Mouse (Mus musculus): Measurements from ENCODE around the gene Efcc1. TPM values are rescaled to one million over a fixed set of nuclear protein-coding genes. Genes with fewer than 3 reads are reported as not detected.

Efcc1 gene
- polyA plus RNA-seq, 1 experiment = 3.0 TPM

DNA sequence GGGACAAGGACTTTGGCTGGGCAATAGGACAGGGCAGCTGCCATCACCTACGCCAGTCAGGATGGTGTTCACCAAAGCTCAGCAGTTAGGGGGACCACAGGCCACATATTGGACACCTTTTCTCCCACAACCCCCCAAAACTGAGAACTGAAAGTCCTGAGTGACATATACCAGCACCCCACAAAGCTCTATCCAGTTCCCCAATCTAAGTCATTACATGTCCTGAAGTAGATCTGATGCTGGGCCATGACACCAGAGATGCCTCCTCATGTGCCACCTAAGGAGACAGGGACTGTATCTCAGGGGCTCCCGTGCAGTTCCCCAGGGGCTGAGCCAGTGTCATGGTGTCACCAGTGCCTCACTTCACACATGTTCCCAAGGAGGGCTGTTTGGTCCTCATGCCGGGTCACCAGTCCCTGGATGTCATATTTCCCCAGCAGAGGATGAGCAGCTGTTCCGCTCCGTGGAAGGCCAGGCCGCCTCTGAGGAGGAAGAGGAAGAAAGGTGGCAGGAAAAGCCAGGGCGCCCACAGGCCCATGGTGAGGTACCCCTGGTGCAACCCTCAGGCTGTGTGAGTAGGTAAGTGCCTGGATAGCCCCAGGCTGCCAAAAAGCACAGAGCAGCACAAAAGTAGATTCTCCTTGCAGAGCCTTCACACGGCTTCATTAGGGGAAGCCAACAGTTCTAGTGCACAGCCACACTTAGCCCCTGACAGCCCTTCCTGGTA lies 19.7 kb downstream of the Efcc1 start:
- DNase-seq = no peak
- no peak overlapping the region for H3K4me3 ChIP-seq (ENCODE audit: insufficient read depth, low read depth, low read length)
- no peak overlapping the region for H3K27ac ChIP-seq (ENCODE audit: insufficient read depth, low read depth, low read length)
- H3K4me1 ChIP-seq (ENCODE audit: control insufficient read depth, insufficient read depth, low read length) = no peaks in the 10 kb centered on the region
- WGBS = 85% methylated on average over 8 of the region's 8 CpGs
- no peaks in the 10 kb centered on the region for H3K36me3 ChIP-seq (ENCODE audit: control insufficient read depth, insufficient read depth, low read length)
- H3K27me3 ChIP-seq (replicated peaks; ENCODE audit: control insufficient read depth, insufficient read depth, low read length) = no peaks in the 10 kb centered on the region
- TF ChIP-seq CTCF (conservative IDR thresholded peaks at IDR 0.05; ENCODE audit: insufficient read depth, insufficient read length, low read depth, low read length) (no peak), POLR2A (IDR thresholded peaks at IDR 0.05; ENCODE audit: low read depth, low read length) (no peak)

GRCm38 (mm10) chr6:87751574-87751973 lies 20.9 kb downstream of the Efcc1 start:
- TF ChIP-seq POLR2A (IDR thresholded peaks at IDR 0.05; ENCODE audit: low read depth, low read length) (no peak), CTCF (conservative IDR thresholded peaks at IDR 0.05; ENCODE audit: insufficient read depth, insufficient read length, low read depth, low read length) (no peak)
- Histone ChIP-seq H3K4me3 (ENCODE audit: insufficient read depth, low read depth, low read length) (no peak overlapping the region), H3K36me3 (ENCODE audit: control insufficient read depth, insufficient read depth, low read length) (no peaks in the 10 kb centered on the region), H3K27ac (ENCODE audit: insufficient read depth, low read depth, low read length) (no peak overlapping the region), H3K4me1 (ENCODE audit: control insufficient read depth, insufficient read depth, low read length) (no peaks in the 10 kb centered on the region), H3K27me3 (replicated peaks; ENCODE audit: control insufficient read depth, insufficient read depth, low read length) (no peaks in the 10 kb centered on the region)
- DNase-seq = no peak
- WGBS = 89% methylated on average over 6 of the region's 6 CpGs

DNA sequence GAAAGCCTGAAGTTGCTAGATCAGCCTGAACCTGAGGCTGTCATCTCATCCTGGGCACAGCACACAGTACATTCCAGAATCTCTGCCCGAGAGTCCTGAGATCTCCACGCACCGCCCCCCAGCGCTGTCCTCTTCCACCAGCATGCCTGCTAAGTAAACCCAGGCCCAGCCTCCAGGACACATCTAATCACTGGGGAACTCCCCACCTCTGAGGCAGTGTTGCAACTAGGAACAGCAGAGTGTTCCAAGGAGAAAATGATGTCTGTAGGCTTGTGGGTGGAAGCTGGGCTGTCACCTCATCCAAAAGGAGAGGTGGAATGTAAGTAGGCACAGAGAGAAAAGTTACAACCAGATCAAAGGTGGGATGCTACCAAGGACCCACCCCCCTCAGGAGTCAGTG lies 24.5 kb downstream of the Efcc1 start:
- DNase-seq = no peak
- no peaks in the 10 kb centered on the region for H3K36me3 ChIP-seq (ENCODE audit: control insufficient read depth, insufficient read depth, low read length)
- WGBS = 96% methylated on average over 4 of the region's 4 CpGs
- H3K27ac ChIP-seq (ENCODE audit: insufficient read depth, low read depth, low read length) = no peak overlapping the region
- H3K27me3 ChIP-seq (replicated peaks; ENCODE audit: control insufficient read depth, insufficient read depth, low read length) = no peaks in the 10 kb centered on the region
- peaks cover 7% of the 10 kb centered on the region for H3K4me1 ChIP-seq (ENCODE audit: control insufficient read depth, insufficient read depth, low read length)
- no peak for TF ChIP-seq POLR2A (IDR thresholded peaks at IDR 0.05; ENCODE audit: low read depth, low read length)
- TF ChIP-seq CTCF (conservative IDR thresholded peaks at IDR 0.05; ENCODE audit: insufficient read depth, insufficient read length, low read depth, low read length) = no peak
- H3K4me3 ChIP-seq (ENCODE audit: insufficient read depth, low read depth, low read length) = no peak overlapping the region

GRCm38 (mm10) chr6:87756896-87757295 lies 26.2 kb downstream of the Efcc1 start:
- Histone ChIP-seq H3K36me3 (ENCODE audit: control insufficient read depth, insufficient read depth, low read length) (no peaks in the 10 kb centered on the region), H3K27ac (ENCODE audit: insufficient read depth, low read depth, low read length) (no peak overlapping the region), H3K4me1 (ENCODE audit: control insufficient read depth, insufficient read depth, low read length) (peaks cover 7% of the 10 kb centered on the region), H3K27me3 (replicated peaks; ENCODE audit: control insufficient read depth, insufficient read depth, low read length) (no peaks in the 10 kb centered on the region), H3K4me3 (ENCODE audit: insufficient read depth, low read depth, low read length) (no peak overlapping the region)
- TF ChIP-seq CTCF (conservative IDR thresholded peaks at IDR 0.05; ENCODE audit: insufficient read depth, insufficient read length, low read depth, low read length) (no peak), POLR2A (IDR thresholded peaks at IDR 0.05; ENCODE audit: low read depth, low read length) (no peak)
- DNase-seq = no peak
- 96% methylated on average over 8 of the region's 8 CpGs for WGBS

DNA sequence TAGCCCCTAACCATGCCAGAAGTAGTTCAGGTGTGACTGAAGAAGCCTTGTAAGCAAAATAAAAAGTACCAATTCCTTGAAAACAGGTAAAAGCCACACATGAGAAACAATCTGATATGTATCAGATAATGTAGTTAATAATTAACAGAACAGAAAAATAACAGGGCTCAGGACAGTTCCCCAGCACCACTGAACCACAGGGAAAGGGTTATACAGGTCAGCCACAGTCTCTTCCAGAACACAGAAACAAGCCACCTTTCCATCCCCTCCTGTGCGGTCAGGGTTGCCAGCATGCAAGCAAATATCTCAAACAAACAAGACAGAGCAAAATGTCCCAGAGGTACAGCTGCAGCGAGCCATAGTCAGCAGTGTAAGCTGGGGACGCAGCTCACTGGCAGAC lies 28.7 kb downstream of the Efcc1 start:
- Histone ChIP-seq H3K4me1 (ENCODE audit: control insufficient read depth, insufficient read depth, low read length) (peaks cover 7% of the 10 kb centered on the region), H3K27ac (ENCODE audit: insufficient read depth, low read depth, low read length) (peak overlapping the region; percentile 11; the same call in 1 of the 2 replicates), H3K4me3 (ENCODE audit: insufficient read depth, low read depth, low read length) (no peak overlapping the region), H3K27me3 (replicated peaks; ENCODE audit: control insufficient read depth, insufficient read depth, low read length) (no peaks in the 10 kb centered on the region), H3K36me3 (ENCODE audit: control insufficient read depth, insufficient read depth, low read length) (no peaks in the 10 kb centered on the region)
- 42% methylated on average over 3 of the region's 3 CpGs for whole genome bisulfite sequencing
- no peak for DNase-seq
- TF ChIP-seq CTCF (conservative IDR thresholded peaks at IDR 0.05; ENCODE audit: insufficient read depth, insufficient read length, low read depth, low read length) = no peak
- TF ChIP-seq POLR2A (IDR thresholded peaks at IDR 0.05; ENCODE audit: low read depth, low read length) = no peak

DNA sequence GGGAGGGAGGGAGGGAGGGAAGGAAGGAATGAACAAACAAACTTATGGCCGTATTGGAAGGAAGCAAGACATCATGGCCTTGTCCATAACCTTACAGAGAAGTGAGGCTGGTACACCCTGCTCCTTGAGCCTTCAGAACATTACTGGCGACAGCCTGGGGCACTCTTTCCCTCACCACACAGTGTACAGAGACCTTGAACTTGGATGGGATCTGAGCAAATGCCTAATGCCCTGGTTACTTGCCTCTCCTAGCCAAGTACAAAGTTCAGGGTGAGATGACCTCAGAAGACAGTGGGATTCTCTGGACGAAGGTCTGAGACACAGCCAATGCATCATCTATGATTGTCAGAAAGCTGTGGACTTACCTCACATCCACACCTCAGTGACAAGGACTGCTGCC lies 29.2 kb downstream of the Efcc1 start:
- Histone ChIP-seq H3K4me3 (ENCODE audit: insufficient read depth, low read depth, low read length) (no peak overlapping the region), H3K27ac (ENCODE audit: insufficient read depth, low read depth, low read length) (no peak overlapping the region), H3K4me1 (ENCODE audit: control insufficient read depth, insufficient read depth, low read length) (peaks cover 7% of the 10 kb centered on the region), H3K36me3 (ENCODE audit: control insufficient read depth, insufficient read depth, low read length) (no peaks in the 10 kb centered on the region), H3K27me3 (replicated peaks; ENCODE audit: control insufficient read depth, insufficient read depth, low read length) (no peaks in the 10 kb centered on the region)
- DNase-seq = peak; percentile 49
- 29% methylated on average over 3 of the region's 3 CpGs for WGBS
- TF ChIP-seq CTCF (conservative IDR thresholded peaks at IDR 0.05; ENCODE audit: insufficient read depth, insufficient read length, low read depth, low read length) (no peak), POLR2A (IDR thresholded peaks at IDR 0.05; ENCODE audit: low read depth, low read length) (no peak)

GRCm38 (mm10) chr6:87762161-87762560 lies 31.5 kb downstream of the Efcc1 start:
- no peaks in the 10 kb centered on the region for H3K27me3 ChIP-seq (replicated peaks; ENCODE audit: control insufficient read depth, insufficient read depth, low read length)
- H3K27ac ChIP-seq (ENCODE audit: insufficient read depth, low read depth, low read length) = no peak overlapping the region
- 81% methylated on average over 5 of the region's 5 CpGs for WGBS
- H3K4me3 ChIP-seq (ENCODE audit: insufficient read depth, low read depth, low read length) = no peak overlapping the region
- TF ChIP-seq POLR2A (IDR thresholded peaks at IDR 0.05; ENCODE audit: low read depth, low read length) (no peak), CTCF (conservative IDR thresholded peaks at IDR 0.05; ENCODE audit: insufficient read depth, insufficient read length, low read depth, low read length) (no peak)
- peaks cover 7% of the 10 kb centered on the region for H3K4me1 ChIP-seq (ENCODE audit: control insufficient read depth, insufficient read depth, low read length)
- DNase-seq = no peak
- H3K36me3 ChIP-seq (ENCODE audit: control insufficient read depth, insufficient read depth, low read length) = no peaks in the 10 kb centered on the region

All from kidney, adult 2 months (tissue).